Mouse (Mus musculus): ENCODE measurements around the gene Parl.

Gene Parl

GRCm38 (mm10) chr16:20301770-20302649, at the start of gene Parl:
TSS of gene Parl (minus strand) at chr16:20302387.
- no peaks in the 10 kb centered on the region for H3K27me3 ChIP-seq (ENCODE audit: insufficient read depth, low read length)
- peaks cover 54% of the 10 kb centered on the region for H3K4me1 ChIP-seq (replicated peaks; ENCODE audit: low read depth, low read length)
- no peaks in the 10 kb centered on the region for H3K9me3 ChIP-seq (ENCODE audit: low read length)
- no peak for TF ChIP-seq POU5F1 (IDR thresholded peaks at IDR 0.05; ENCODE audit: borderline replicate concordance, low read length)
- peak; percentile 78 for TF ChIP-seq CTCF (conservative IDR thresholded peaks at IDR 0.05; ENCODE audit: low read length)
- peak within 1 kb of the TSS; percentile 96 for H3K4me3 ChIP-seq (replicated peaks; ENCODE audit: low read length)
- H3K36me3 ChIP-seq (ENCODE audit: insufficient read depth, low read length) = peaks cover 37% of the 10 kb centered on the region

GRCm38 (mm10) chr16:20345464-20345863, 43.3 kb upstream of the Parl start:
- Histone ChIP-seq H3K27me3 (ENCODE audit: insufficient read depth, low read length) (no peaks in the 10 kb centered on the region), H3K4me3 (replicated peaks; ENCODE audit: low read length) (no peak overlapping the region), H3K4me1 (replicated peaks; ENCODE audit: low read depth, low read length) (peaks cover under 1% of the 10 kb centered on the region; the same call in 1 of the 2 replicates), H3K36me3 (ENCODE audit: insufficient read depth, low read length) (peaks cover 84% of the 10 kb centered on the region), H3K9me3 (ENCODE audit: low read length) (no peaks in the 10 kb centered on the region)
- TF ChIP-seq POU5F1 (IDR thresholded peaks at IDR 0.05; ENCODE audit: borderline replicate concordance, low read length) (no peak), CTCF (conservative IDR thresholded peaks at IDR 0.05; ENCODE audit: low read length) (no peak), NANOG (IDR thresholded peaks at IDR 0.05; ENCODE audit: borderline replicate concordance, low read length) (no peak)

- no peak for TF ChIP-seq POU5F1 (IDR thresholded peaks at IDR 0.05; ENCODE audit: borderline replicate concordance, low read length)
- no peak for TF ChIP-seq CTCF (conservative IDR thresholded peaks at IDR 0.05; ENCODE audit: low read length)
- TF ChIP-seq NANOG (IDR thresholded peaks at IDR 0.05; ENCODE audit: borderline replicate concordance, low read length) = no peak
- H3K36me3 ChIP-seq (ENCODE audit: insufficient read depth, low read length) = peaks cover 88% of the 10 kb centered on the region
- no peaks in the 10 kb centered on the region for H3K27me3 ChIP-seq (ENCODE audit: insufficient read depth, low read length)
- H3K4me3 ChIP-seq (replicated peaks; ENCODE audit: low read length) = no peak overlapping the region
- H3K9me3 ChIP-seq (ENCODE audit: low read length) = no peaks in the 10 kb centered on the region
- no peaks in the 10 kb centered on the region for H3K4me1 ChIP-seq (replicated peaks; ENCODE audit: low read depth, low read length)
Observed at GRCm38 (mm10) chr16:20338616-20339015, 36.4 kb upstream of the Parl start.

GRCm38 (mm10) chr16:20334918-20335317, 32.7 kb upstream of the Parl start:
- TF ChIP-seq CTCF (conservative IDR thresholded peaks at IDR 0.05; ENCODE audit: low read length) (no peak), POU5F1 (IDR thresholded peaks at IDR 0.05; ENCODE audit: borderline replicate concordance, low read length) (no peak), NANOG (IDR thresholded peaks at IDR 0.05; ENCODE audit: borderline replicate concordance, low read length) (no peak)
- peaks cover 4% of the 10 kb centered on the region for H3K4me1 ChIP-seq (replicated peaks; ENCODE audit: low read depth, low read length)
- no peak overlapping the region for H3K4me3 ChIP-seq (replicated peaks; ENCODE audit: low read length)
- H3K9me3 ChIP-seq (ENCODE audit: low read length) = no peaks in the 10 kb centered on the region
- H3K36me3 ChIP-seq (ENCODE audit: insufficient read depth, low read length) = peaks cover 89% of the 10 kb centered on the region
- H3K27me3 ChIP-seq (ENCODE audit: insufficient read depth, low read length) = no peaks in the 10 kb centered on the region

- no peak overlapping the region for H3K4me3 ChIP-seq (replicated peaks; ENCODE audit: low read length)
- TF ChIP-seq CTCF (conservative IDR thresholded peaks at IDR 0.05; ENCODE audit: low read length) (no peak), POU5F1 (IDR thresholded peaks at IDR 0.05; ENCODE audit: borderline replicate concordance, low read length) (no peak), NANOG (IDR thresholded peaks at IDR 0.05; ENCODE audit: borderline replicate concordance, low read length) (no peak)
- peaks cover 15% of the 10 kb centered on the region for H3K4me1 ChIP-seq (replicated peaks; ENCODE audit: low read depth, low read length)
- H3K9me3 ChIP-seq (ENCODE audit: low read length) = no peaks in the 10 kb centered on the region
- no peaks in the 10 kb centered on the region for H3K27me3 ChIP-seq (ENCODE audit: insufficient read depth, low read length)
- H3K36me3 ChIP-seq (ENCODE audit: insufficient read depth, low read length) = peaks cover 44% of the 10 kb centered on the region
Observed at GRCm38 (mm10) chr16:20328306-20328705, 26.1 kb upstream of the Parl start.

- H3K4me1 ChIP-seq (replicated peaks; ENCODE audit: low read depth, low read length) = peaks cover 14% of the 10 kb centered on the region
- H3K36me3 ChIP-seq (ENCODE audit: insufficient read depth, low read length) = peaks cover 17% of the 10 kb centered on the region
- no peak within 1 kb of the TSS for H3K4me3 ChIP-seq (replicated peaks; ENCODE audit: low read length)
- TF ChIP-seq CTCF (conservative IDR thresholded peaks at IDR 0.05; ENCODE audit: low read length) (no peak), POU5F1 (IDR thresholded peaks at IDR 0.05; ENCODE audit: borderline replicate concordance, low read length) (no peak), NANOG (IDR thresholded peaks at IDR 0.05; ENCODE audit: borderline replicate concordance, low read length) (no peak)
- H3K27me3 ChIP-seq (ENCODE audit: insufficient read depth, low read length) = no peaks in the 10 kb centered on the region
- H3K9me3 ChIP-seq (ENCODE audit: low read length) = no peaks in the 10 kb centered on the region
Observed at GRCm38 (mm10) chr16:20325286-20325685, 23.1 kb upstream of the Parl start, which contains the start of gene Cyp2ab1. TSS of gene Cyp2ab1 (minus strand) at chr16:20325404.

- Histone ChIP-seq H3K27me3 (ENCODE audit: insufficient read depth, low read length) (no peaks in the 10 kb centered on the region), H3K4me3 (replicated peaks; ENCODE audit: low read length) (no peak overlapping the region), H3K4me1 (replicated peaks; ENCODE audit: low read depth, low read length) (peaks cover 14% of the 10 kb centered on the region), H3K36me3 (ENCODE audit: insufficient read depth, low read length) (peaks cover 7% of the 10 kb centered on the region; the same call in 1 of the 2 replicates), H3K9me3 (ENCODE audit: low read length) (no peaks in the 10 kb centered on the region)
- no peak for TF ChIP-seq NANOG (IDR thresholded peaks at IDR 0.05; ENCODE audit: borderline replicate concordance, low read length)
- no peak for TF ChIP-seq POU5F1 (IDR thresholded peaks at IDR 0.05; ENCODE audit: borderline replicate concordance, low read length)
- TF ChIP-seq CTCF (conservative IDR thresholded peaks at IDR 0.05; ENCODE audit: low read length) = no peak
Observed at GRCm38 (mm10) chr16:20323907-20324306, 21.7 kb upstream of the Parl start.

- Histone ChIP-seq H3K27me3 (ENCODE audit: insufficient read depth, low read length) (no peaks in the 10 kb centered on the region), H3K36me3 (ENCODE audit: insufficient read depth, low read length) (no peaks in the 10 kb centered on the region), H3K4me3 (replicated peaks; ENCODE audit: low read length) (no peak overlapping the region), H3K9me3 (ENCODE audit: low read length) (no peaks in the 10 kb centered on the region), H3K4me1 (replicated peaks; ENCODE audit: low read depth, low read length) (peaks cover 14% of the 10 kb centered on the region)
- 0 out of 2 replicates have a peak, but pooled peaks have one; percentile 4 for TF ChIP-seq CTCF (conservative IDR thresholded peaks at IDR 0.05; ENCODE audit: low read length)
- no peak for TF ChIP-seq NANOG (IDR thresholded peaks at IDR 0.05; ENCODE audit: borderline replicate concordance, low read length)
- TF ChIP-seq POU5F1 (IDR thresholded peaks at IDR 0.05; ENCODE audit: borderline replicate concordance, low read length) = no peak
Observed at GRCm38 (mm10) chr16:20322274-20322673, 20.1 kb upstream of the Parl start.
